33 mouse cellular contexts compared by ENCODE assay signal in genomic region chr3:18295921-18296320, GRCm38 (mm10).
"Had no signal": no experiment of that assay in that cellular context is flagged by ENCODE, and none has a peak within 500 bp of the region (broad histone marks: within the 10 kb centered on the region; RNA-seq: fewer than 3 reads in every experiment).

No protein-coding gene starts in this region.

- H3K27ac ChIP-seq: heart, adult 2 months; heart, embryonic 10.5 days; heart, embryonic 13.5 days; heart, embryonic 15.5 days; hindbrain, embryonic 10.5 days; hindbrain, embryonic 12.5 days; hindbrain, embryonic 13.5 days; hindbrain, embryonic 14.5 days; hindbrain, embryonic 15.5 days; hindbrain, postnatal 0 days; intestine, embryonic 15.5 days; kidney, embryonic 15.5 days; kidney, postnatal 0 days; layer of hippocampus, adult 2 months; left cerebral cortex, adult 2 months had no signal

- H3K4me3 ChIP-seq: heart, adult 2 months; heart, embryonic 10.5 days; heart, embryonic 12.5 days; heart, embryonic 13.5 days; heart, embryonic 15.5 days; hindbrain, embryonic 10.5 days; hindbrain, embryonic 12.5 days; hindbrain, embryonic 13.5 days; hindbrain, embryonic 15.5 days; intestine, embryonic 15.5 days; kidney, embryonic 15.5 days; layer of hippocampus, adult 2 months; left cerebral cortex, adult 2 months had no signal

- H3K4me2 ChIP-seq: heart, embryonic 11.5 days; heart, embryonic 12.5 days; heart, embryonic 13.5 days; heart, embryonic 15.5 days; hindbrain, embryonic 12.5 days; hindbrain, embryonic 13.5 days; hindbrain, embryonic 14.5 days; hindbrain, embryonic 15.5 days; intestine, embryonic 15.5 days; kidney, embryonic 15.5 days had no signal

- H3K9me3 ChIP-seq: heart, embryonic 10.5 days; heart, embryonic 12.5 days; heart, embryonic 13.5 days; heart, embryonic 15.5 days; hindbrain, embryonic 10.5 days; hindbrain, embryonic 12.5 days; hindbrain, embryonic 13.5 days; hindbrain, embryonic 15.5 days; intestine, embryonic 15.5 days; kidney, embryonic 15.5 days had no signal

- H3K27me3 ChIP-seq: heart, embryonic 12.5 days; heart, embryonic 13.5 days; heart, embryonic 15.5 days; hindbrain, embryonic 12.5 days; hindbrain, embryonic 13.5 days; hindbrain, embryonic 15.5 days; intestine, embryonic 15.5 days; kidney, embryonic 15.5 days had no signal

- H3K9ac ChIP-seq: heart, embryonic 12.5 days; heart, embryonic 13.5 days; heart, embryonic 15.5 days; hindbrain, embryonic 12.5 days; hindbrain, embryonic 13.5 days; hindbrain, embryonic 14.5 days; hindbrain, embryonic 15.5 days; intestine, embryonic 15.5 days; kidney, embryonic 15.5 days had no signal

- DNase-seq: heart, adult 2 months; heart, postnatal 10 days; heart, postnatal 14 days; heart, postnatal 36 days; heart, postnatal 4 days; kidney, adult 18-20 months; kidney, adult 8-10 months; kidney, postnatal 10 days; kidney, postnatal 14 days; kidney, postnatal 25 days; kidney, postnatal 4 days; layer of hippocampus, adult 9-11 months; layer of hippocampus, postnatal 36 days had no signal

- H3K36me3 ChIP-seq: heart, embryonic 10.5 days; heart, embryonic 12.5 days; heart, embryonic 13.5 days; heart, embryonic 15.5 days; hindbrain, embryonic 10.5 days; hindbrain, embryonic 12.5 days; hindbrain, embryonic 13.5 days; hindbrain, embryonic 15.5 days; intestine, embryonic 15.5 days; kidney, embryonic 15.5 days had no signal

- H3K4me1 ChIP-seq: heart, embryonic 10.5 days; heart, embryonic 12.5 days; heart, embryonic 13.5 days; heart, embryonic 15.5 days; hindbrain, embryonic 10.5 days; hindbrain, embryonic 12.5 days; hindbrain, embryonic 13.5 days; hindbrain, embryonic 15.5 days; intestine, embryonic 15.5 days; kidney, embryonic 15.5 days had no signal

- ATAC-seq: hindbrain, embryonic 16.5 days; hindbrain, postnatal 0 days; inflammation-experienced regulatory T-cells, adult 6 months; intestine, embryonic 15.5 days; intestine, embryonic 16.5 days; intestine, postnatal 0 days had no signal
